Mouse (Mus musculus) C2C12 (cell line): ENCODE results near the gene Tcf25. TPM values are rescaled to one million over a fixed set of nuclear protein-coding genes. Genes with fewer than 3 reads are reported as not detected.
A peak's percentile ranks its signal among the peaks of the same experiment; 100 is the strongest.
"Not testable (repeated sequence)": the region's sequence is repeated elsewhere in the genome, so short reads cannot be mapped to it uniquely, and the experiment has no call there.

Experiments used
- H3K27me3 ChIP-seq: one replicate; pipeline ENCODE4 v1.6.1; 2011; ENCODE audit not compliant: control insufficient read depth, insufficient read depth, insufficient read length
- H3K36me3 ChIP-seq: one replicate; pipeline ENCODE4 v1.6.1; 2011; ENCODE audit not compliant: control insufficient read depth, insufficient read depth
- H3K4me3 ChIP-seq: one replicate; pipeline ENCODE4 v1.5.1; 2011; ENCODE audit warnings: mild to moderate bottlenecking, control low read depth; ENCODE audit not compliant: poor library complexity, insufficient read depth, severe bottlenecking
- H3K79me2 ChIP-seq: one replicate; pipeline ENCODE4 v1.6.1; 2011; ENCODE audit not compliant: control insufficient read depth, insufficient read depth
- H3K79me3 ChIP-seq: one replicate; pipeline ENCODE4 v1.6.1; 2011; ENCODE audit warnings: low read depth, control low read depth
- H3ac ChIP-seq: one replicate; pipeline ENCODE3; 2011; ENCODE audit warnings: low read depth; ENCODE audit not compliant: control insufficient read depth, insufficient read length
- CEBPB ChIP-seq: IDR thresholded peaks from one replicate; pipeline ENCODE4 v1.6.1; 2011; ENCODE audit warnings: low read depth, mild to moderate bottlenecking, control low read depth, moderate library complexity
- CTCF ChIP-seq: IDR thresholded peaks from one replicate; pipeline ENCODE4 v1.5.1; 2011; ENCODE audit not compliant: control insufficient read depth, insufficient read depth, insufficient read length
- FOSL1 ChIP-seq: IDR thresholded peaks from one replicate; pipeline ENCODE4 v1.8.0; 2011; ENCODE audit warnings: mild to moderate bottlenecking, low read length; ENCODE audit not compliant: poor library complexity, insufficient read depth, severe bottlenecking
- MAX ChIP-seq: IDR thresholded peaks from one replicate; pipeline ENCODE4 v1.6.1; 2011; ENCODE audit warnings: mild to moderate bottlenecking, control low read depth
- MYOD1 ChIP-seq: IDR thresholded peaks from one replicate; pipeline ENCODE4 v1.6.1; 2011; ENCODE audit warnings: low read depth; ENCODE audit not compliant: control insufficient read depth, insufficient read length
- MYOG ChIP-seq: IDR thresholded peaks from one replicate; pipeline ENCODE4 v1.6.1; 2011; ENCODE audit not compliant: control insufficient read depth, insufficient read length; ENCODE audit errors: extremely low read depth
- USF1 ChIP-seq: IDR thresholded peaks from one replicate; pipeline ENCODE4 v1.6.1; 2011; ENCODE audit warnings: low read depth, mild to moderate bottlenecking, control low read depth, moderate library complexity
- polyA plus RNA-seq: library from polyadenylated mRNA; unstranded; fragments of >200 nt; fragmentation: generic; extraction: Trizol; gene quantifications from one replicate; pipeline ENCODE4 v1.2.1, GENCODE M21; 2012; ENCODE audit warnings: missing spikeins

Tcf25 gene
- polyA plus RNA-seq, 1 experiment, result 128 TPM

DNA sequence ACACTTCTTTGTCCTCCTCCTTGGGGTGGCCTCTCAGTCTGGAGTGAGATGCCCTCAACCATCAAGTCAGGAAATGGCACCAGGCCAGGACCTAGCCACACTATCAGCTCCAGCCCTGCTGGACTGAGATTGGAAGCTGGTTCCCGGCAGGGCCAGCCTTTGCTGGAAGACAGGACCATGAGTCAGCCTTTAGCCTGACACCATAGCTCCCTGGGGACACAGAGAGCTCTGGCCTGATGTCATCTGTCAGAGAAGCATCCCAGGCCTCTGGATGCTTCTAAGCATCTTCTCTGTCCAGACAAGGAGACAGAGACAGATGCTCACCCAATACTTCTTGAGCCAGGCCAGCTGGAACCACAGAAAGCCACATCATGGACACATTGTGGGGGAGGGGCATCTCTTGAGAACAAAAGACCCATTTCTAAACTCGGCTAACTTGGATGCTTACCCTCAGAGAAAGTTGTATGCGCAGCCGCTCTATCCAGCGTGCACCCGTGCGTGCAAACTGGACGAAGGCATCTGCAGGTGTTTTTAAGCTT, 36.6 kb downstream of the Tcf25 start:
- Histone ChIP-seq H3ac (no peak overlapping the region), H3K27me3 (no peaks in the 10 kb centered on the region), H3K79me2 (peaks cover 26% of the 10 kb centered on the region), H3K4me3 (no peak overlapping the region), H3K36me3 (no peaks in the 10 kb centered on the region), H3K79me3 (peaks cover 3% of the 10 kb centered on the region)
- TF ChIP-seq FOSL1 (peak; percentile 51), MYOD1 (peak; percentile 53), MAX (no peak)

DNA sequence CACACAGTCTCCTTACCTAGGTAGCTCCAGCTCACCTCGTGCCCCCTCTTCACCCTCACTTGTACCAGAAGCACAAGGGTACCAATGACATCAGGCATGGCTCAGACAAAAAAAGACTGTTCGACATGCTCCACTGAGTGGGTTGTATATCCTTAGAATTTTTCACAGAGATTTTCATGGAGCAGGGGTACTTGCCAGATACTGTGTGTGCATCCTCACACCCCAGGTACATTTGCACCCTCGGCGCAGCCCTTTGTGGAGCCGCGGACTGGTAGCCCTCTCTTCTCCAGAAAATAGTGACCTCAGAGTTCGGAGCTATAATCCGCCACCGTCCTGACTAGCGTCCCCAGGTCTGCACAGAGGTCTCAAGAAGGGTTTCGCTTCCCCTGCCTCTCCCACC, 37.2 kb downstream of the Tcf25 start:
- no peaks in the 10 kb centered on the region for H3K36me3 ChIP-seq
- TF ChIP-seq MYOD1 (no peak), MYOG (no peak)
- H3K79me3 ChIP-seq, result peaks cover 3% of the 10 kb centered on the region
- H3K27me3 ChIP-seq, result no peaks in the 10 kb centered on the region
- peaks cover 29% of the 10 kb centered on the region for H3K79me2 ChIP-seq
- H3ac ChIP-seq, result no peak overlapping the region
- peak overlapping the region; percentile 12 for H3K4me3 ChIP-seq

DNA sequence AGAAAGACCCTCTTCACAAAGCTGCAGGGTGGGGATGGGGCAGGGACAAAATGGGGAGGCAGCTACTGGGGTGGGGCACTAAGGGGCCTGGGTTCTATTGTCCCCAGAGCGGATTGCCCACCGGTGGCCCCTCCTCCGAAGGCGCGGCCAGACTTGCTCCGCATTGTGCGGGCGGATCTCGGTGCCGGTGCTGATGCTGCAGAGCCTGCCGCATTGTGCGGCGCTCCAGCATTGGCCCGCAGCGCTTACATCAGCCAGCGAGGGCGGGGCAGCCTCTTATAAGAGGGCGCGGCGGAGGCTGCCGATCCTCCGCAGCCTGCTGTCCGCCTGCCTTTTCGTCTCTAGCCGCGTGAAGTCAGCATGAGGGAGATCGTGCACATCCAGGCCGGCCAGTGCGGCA, 37.7 kb downstream of the Tcf25 start, which contains the start of gene Tubb3:
TSS of gene Tubb3 (plus strand) at position 179 of the 400 bp plus-strand sequence.
- Histone ChIP-seq H3K4me3 (peak within 1 kb of the TSS; percentile 39), H3K27me3 (no peaks in the 10 kb centered on the region), H3ac (peak within 1 kb of the TSS; percentile 69), H3K36me3 (no peaks in the 10 kb centered on the region), H3K79me3 (peaks cover 3% of the 10 kb centered on the region), H3K79me2 (peaks cover 33% of the 10 kb centered on the region)
- no peak for TF ChIP-seq MYOG
- TF ChIP-seq MYOD1, result no peak
- TF ChIP-seq MAX, result no peak
- TF ChIP-seq CTCF, result no peak
- no peak for TF ChIP-seq FOSL1
- no peak for TF ChIP-seq USF1
- TF ChIP-seq CEBPB, result no peak

DNA sequence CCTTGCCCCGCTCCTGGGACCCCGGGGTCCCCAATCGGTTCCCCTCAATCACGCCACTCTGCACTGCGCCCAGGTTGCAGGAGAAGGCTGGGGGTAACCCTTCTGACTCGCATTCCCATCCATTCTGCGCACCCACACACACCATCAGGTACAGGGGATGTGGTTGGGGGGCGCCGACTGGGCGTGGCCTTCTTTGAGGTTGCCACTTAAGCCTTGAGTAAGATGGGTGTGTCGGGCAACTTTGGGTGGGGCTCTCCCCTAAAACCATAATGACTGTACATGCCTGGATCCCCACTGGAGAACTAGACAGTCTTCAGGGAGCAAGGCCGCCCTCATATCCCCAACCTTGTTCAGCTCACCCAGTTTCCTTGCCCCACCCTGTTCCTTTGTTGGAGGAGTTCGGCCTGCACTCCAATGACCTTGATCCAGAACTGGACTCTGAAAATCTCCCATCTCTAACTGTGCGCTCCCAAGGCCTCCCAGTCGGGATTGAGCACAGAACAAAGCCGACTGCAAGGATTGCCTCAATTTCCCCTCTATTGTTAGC, 38.3 kb downstream of the Tcf25 start:
- peaks cover 40% of the 10 kb centered on the region for H3K79me2 ChIP-seq
- TF ChIP-seq CTCF (no peak), FOSL1 (no peak), MYOD1 (no peak), MAX (no peak)
- peaks cover 3% of the 10 kb centered on the region for H3K79me3 ChIP-seq
- no peaks in the 10 kb centered on the region for H3K36me3 ChIP-seq
- H3K27me3 ChIP-seq, result no peaks in the 10 kb centered on the region
- peak overlapping the region; percentile 39 for H3K4me3 ChIP-seq
- peak overlapping the region; percentile 69 for H3ac ChIP-seq

DNA sequence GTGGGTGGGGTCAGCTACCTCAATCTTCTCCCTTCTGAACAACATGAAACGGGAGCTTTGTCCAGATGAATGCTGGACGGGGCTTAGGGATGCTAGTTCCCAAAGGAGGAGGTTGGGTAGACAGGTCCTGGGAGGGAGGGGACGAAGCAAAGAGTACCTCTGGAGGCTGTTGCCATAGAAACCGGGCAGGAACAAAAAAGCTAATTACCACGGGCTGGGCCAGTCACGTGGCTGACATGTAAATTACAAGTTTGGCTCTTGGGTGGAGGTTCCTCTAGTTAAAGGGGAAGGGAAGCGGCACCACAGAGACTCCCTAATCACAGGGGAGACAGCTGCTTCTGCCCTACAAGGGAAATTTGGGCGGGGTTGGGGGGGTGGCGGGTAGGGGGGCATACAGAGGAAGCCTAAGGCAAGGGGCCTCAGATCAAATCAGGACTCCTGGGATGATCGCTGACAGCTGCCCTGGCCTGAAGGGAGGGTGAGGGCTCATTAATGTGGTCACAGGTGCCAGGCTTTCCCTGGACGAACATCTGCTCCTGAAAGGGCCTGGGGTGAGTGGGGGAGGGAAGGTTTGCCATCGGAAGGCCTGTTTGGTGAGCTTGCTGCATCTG, 39.1 kb downstream of the Tcf25 start:
- peak overlapping the region; percentile 1 for H3ac ChIP-seq
- no peaks in the 10 kb centered on the region for H3K27me3 ChIP-seq
- H3K79me3 ChIP-seq, result peaks cover 3% of the 10 kb centered on the region
- peaks cover 41% of the 10 kb centered on the region for H3K79me2 ChIP-seq
- H3K4me3 ChIP-seq, result peak overlapping the region; percentile 39
- no peaks in the 10 kb centered on the region for H3K36me3 ChIP-seq
- TF ChIP-seq MYOD1 (peak; percentile 59), CTCF (no peak), USF1 (peak; percentile 87)

DNA sequence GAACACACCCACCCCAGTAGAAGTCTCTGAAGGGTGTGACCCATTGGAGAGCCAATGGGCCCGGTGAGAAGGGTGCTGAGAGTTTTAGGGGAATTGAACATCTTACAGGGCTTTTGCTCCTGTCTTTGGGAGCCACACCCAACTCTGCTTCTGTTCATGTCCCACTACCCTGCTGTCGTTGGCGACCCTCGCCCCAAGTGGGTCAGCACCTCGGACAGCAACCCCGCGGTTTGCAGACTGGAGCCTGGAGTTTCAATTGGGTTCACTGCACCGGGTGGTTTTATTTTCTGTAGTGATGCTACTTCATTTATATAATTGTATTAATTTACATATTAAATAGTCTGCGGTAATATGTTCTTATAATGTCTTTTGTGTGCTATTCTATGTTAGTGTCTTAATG, 40.7 kb downstream of the Tcf25 start:
- no peak overlapping the region for H3ac ChIP-seq
- TF ChIP-seq MYOG (no peak), CEBPB (no peak), MYOD1 (no peak), CTCF (no peak), USF1 (no peak), FOSL1 (no peak), MAX (no peak)

DNA sequence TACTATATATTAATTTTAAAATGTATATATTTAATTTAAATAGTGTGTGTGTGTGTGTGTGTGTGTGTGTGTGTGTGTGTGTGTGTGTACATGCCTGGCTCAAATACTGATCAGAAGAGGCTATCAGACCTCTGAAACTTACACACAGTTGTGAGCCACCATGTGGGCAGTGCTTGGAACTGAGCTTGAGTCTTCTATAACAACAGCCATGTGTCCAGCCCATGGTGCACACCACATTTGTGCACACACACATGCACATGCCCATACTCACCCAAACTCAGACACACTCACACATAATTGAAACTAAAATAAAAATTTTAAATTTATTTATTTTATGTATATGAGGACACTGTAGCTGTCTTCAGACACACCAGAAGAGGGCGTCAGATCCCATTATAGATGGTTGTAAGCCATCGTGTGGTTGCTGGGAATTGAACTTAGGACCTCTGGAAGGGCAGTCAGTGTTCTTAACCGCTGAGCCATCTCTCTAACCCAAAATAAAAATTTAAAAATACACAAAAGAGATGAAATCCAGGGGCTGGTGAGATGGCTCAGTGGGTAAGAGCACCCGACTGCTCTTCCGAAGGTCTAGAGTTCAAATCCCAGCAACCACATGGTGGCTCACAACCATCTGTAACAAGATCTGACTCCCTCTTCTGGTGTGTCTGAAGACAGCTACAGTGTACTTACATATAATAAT, 41.6 kb downstream of the Tcf25 start:
- H3K79me3 ChIP-seq, H3ac ChIP-seq, H3K27me3 ChIP-seq, H3K4me3 ChIP-seq: not testable (repeated sequence)
- Histone ChIP-seq H3K36me3 (peaks cover 19% of the 10 kb centered on the region), H3K79me2 (peaks cover 41% of the 10 kb centered on the region)

More for the DNA sequence above, 40.7 kb downstream of the Tcf25 start:
- H3K79me3 ChIP-seq, result peaks cover 3% of the 10 kb centered on the region
- H3K4me3 ChIP-seq, result no peak overlapping the region
- H3K27me3 ChIP-seq, result no peaks in the 10 kb centered on the region
- H3K79me2 ChIP-seq, result peaks cover 41% of the 10 kb centered on the region
- H3K36me3 ChIP-seq, result peaks cover 10% of the 10 kb centered on the region
